Mouse (Mus musculus): ENCODE data around the gene Fez1. TPM values are rescaled to one million over a fixed set of nuclear protein-coding genes. Genes with fewer than 3 reads are reported as not detected.

Fez1 gene
- polyA plus RNA-seq, 1 experiment = not detected

DNA sequence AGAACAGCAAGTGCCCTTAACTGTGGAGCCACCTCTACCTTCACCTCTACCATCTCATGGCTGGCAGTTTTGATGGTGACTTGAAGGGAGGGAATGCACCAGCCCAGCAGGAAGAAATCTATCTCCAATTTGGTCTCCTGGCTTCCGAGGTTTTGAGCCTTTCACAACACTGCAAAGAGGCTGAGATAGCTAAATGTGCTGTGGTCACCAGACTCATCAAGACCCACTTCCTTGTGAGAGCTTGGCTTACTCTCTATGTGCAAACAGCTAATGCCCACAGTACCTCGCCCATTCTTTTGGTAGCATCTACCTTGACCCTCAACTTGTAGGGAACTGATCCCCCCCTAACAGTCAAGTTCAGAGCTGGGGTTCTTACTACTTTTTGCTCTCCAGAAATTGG, 40.9 kb downstream of the Fez1 start:
- Histone ChIP-seq H3K4me3 (ENCODE audit: insufficient read depth, low read length) (no peak overlapping the region), H3K4me1 (ENCODE audit: control insufficient read depth, insufficient read depth, low read length) (peaks cover 4% of the 10 kb centered on the region; the same call in 1 of the 2 replicates), H3K27ac (ENCODE audit: insufficient read depth, low read depth, low read length) (no peak overlapping the region)
- TF ChIP-seq POLR2A (IDR thresholded peaks at IDR 0.05; ENCODE audit: borderline replicate concordance, low read depth, low read length) (no peak), CTCF (IDR thresholded peaks at IDR 0.05; ENCODE audit: low read depth, low read length) (no peak)

- Histone ChIP-seq H3K4me3 (ENCODE audit: insufficient read depth, low read length) (no peak overlapping the region), H3K4me1 (ENCODE audit: control insufficient read depth, insufficient read depth, low read length) (peaks cover 4% of the 10 kb centered on the region; the same call in 1 of the 2 replicates), H3K27ac (ENCODE audit: insufficient read depth, low read depth, low read length) (no peak overlapping the region)
- TF ChIP-seq CTCF (IDR thresholded peaks at IDR 0.05; ENCODE audit: low read depth, low read length) (no peak), POLR2A (IDR thresholded peaks at IDR 0.05; ENCODE audit: borderline replicate concordance, low read depth, low read length) (no peak)
These were observed 42.0 kb downstream of the Fez1 start for GRCm38 (mm10) chr9:36863694-36864093.

DNA sequence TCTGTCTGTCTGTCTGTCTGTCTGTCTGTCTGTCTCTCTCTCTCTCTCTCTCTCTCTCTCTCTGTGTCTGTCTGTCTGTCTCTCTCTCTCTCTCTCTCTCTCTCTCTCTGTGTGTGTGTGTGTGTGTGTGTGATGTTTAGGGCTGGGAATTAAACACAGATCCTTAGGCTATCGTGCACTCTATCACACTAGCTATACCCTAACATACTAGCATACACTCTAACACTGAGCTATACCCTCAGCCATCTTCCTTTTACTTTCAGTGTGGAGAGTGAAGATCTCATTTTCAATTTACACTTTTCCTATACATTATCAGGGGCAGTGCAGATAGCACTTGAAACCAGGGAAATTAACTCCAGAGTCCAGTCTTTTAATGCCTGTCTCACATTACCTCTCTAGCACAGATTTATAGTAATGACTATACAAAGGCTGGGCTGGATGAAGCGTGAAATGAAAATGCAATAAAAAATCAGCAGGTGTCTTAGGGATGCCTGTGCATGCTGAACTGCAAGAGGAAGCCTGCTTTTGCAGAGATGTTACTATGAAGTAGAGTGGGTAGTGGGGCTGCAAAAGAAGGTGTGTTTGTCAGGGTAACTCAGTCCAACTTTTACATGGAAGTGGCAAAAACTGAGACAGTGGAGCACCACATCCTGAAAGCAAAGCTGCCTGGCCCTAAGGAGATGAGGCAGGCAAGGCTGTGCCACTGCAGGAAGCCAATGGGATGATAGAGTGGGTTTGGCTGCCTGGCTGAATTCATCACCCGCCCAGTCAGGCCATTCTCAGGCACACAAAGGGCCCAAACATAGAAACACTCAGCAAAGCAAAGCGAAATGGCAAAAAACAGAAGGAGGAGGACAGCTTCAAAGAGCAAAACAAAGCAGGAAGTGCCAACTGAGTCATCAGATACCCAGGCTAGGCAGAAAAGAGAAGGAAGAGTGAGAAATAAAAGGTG, 43.5 kb downstream of the Fez1 start:
- no peak for TF ChIP-seq POLR2A (IDR thresholded peaks at IDR 0.05; ENCODE audit: borderline replicate concordance, low read depth, low read length)
- no peak for TF ChIP-seq CTCF (IDR thresholded peaks at IDR 0.05; ENCODE audit: low read depth, low read length)
- Histone ChIP-seq H3K4me1 (ENCODE audit: control insufficient read depth, insufficient read depth, low read length) (peaks cover 4% of the 10 kb centered on the region; the same call in 1 of the 2 replicates), H3K27ac (ENCODE audit: insufficient read depth, low read depth, low read length) (no peak overlapping the region), H3K4me3 (ENCODE audit: insufficient read depth, low read length) (no peak overlapping the region)

GRCm38 (mm10) chr9:36868662-36869061, 47.0 kb downstream of the Fez1 start:
- H3K4me1 ChIP-seq (ENCODE audit: control insufficient read depth, insufficient read depth, low read length) = peaks cover 4% of the 10 kb centered on the region; the same call in 1 of the 2 replicates
- H3K4me3 ChIP-seq (ENCODE audit: insufficient read depth, low read length) = no peak overlapping the region
- TF ChIP-seq POLR2A (IDR thresholded peaks at IDR 0.05; ENCODE audit: borderline replicate concordance, low read depth, low read length) (no peak), CTCF (IDR thresholded peaks at IDR 0.05; ENCODE audit: low read depth, low read length) (no peak)
- H3K27ac ChIP-seq (ENCODE audit: insufficient read depth, low read depth, low read length) = no peak overlapping the region

DNA sequence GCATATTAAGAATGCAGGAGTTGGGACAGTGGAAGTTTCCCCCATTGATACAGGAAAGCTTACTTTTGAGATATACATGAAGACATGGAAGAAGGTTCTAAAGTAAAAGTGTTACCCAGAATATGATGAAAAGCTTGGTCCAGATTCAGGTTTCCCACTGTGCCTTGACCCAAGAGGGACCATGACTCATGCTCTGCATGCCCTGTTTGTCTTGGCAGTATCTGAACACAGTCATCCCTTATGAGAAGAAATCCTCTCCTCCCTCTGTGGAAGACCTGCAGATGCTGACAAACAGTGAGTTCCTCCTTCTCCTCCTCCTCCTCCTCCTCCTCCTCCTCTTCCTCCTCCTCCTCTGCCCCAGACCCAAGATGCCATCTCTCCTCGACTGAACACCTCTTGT, 48.6 kb downstream of the Fez1 start:
- no peak overlapping the region for H3K4me3 ChIP-seq (ENCODE audit: insufficient read depth, low read length)
- H3K4me1 ChIP-seq (ENCODE audit: control insufficient read depth, insufficient read depth, low read length) = peaks cover 2% of the 10 kb centered on the region; the same call in 1 of the 2 replicates
- H3K27ac ChIP-seq (ENCODE audit: insufficient read depth, low read depth, low read length) = no peak overlapping the region
- TF ChIP-seq CTCF (IDR thresholded peaks at IDR 0.05; ENCODE audit: low read depth, low read length) (no peak), POLR2A (IDR thresholded peaks at IDR 0.05; ENCODE audit: borderline replicate concordance, low read depth, low read length) (no peak)

- H3K4me3 ChIP-seq (ENCODE audit: insufficient read depth, low read length) = no peak overlapping the region
- TF ChIP-seq CTCF (IDR thresholded peaks at IDR 0.05; ENCODE audit: low read depth, low read length) = no peak
- H3K4me1 ChIP-seq (ENCODE audit: control insufficient read depth, insufficient read depth, low read length) = no peaks in the 10 kb centered on the region
- H3K27ac ChIP-seq (ENCODE audit: insufficient read depth, low read depth, low read length) = no peak overlapping the region
These were observed 52.1 kb downstream of the Fez1 start for GRCm38 (mm10) chr9:36873796-36874195.

DNA sequence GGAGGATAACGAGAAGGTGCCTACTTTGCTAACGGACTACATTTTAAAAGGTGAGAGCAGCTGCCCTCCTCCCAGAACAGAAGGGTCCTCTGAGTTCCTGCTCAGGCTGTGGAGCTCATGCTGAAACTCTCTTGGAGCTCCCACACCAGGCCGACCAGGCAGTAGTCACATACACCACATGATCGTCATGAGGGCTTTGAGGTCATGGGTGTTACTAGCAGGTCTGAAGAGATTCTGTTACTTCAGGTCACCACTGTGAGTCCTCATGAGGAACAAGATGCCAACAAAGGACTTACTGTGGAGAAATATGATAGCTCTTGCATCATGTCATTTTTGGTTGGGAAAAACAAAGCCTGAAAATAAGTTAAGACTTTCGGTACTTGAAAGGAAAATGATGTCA, 54.6 kb downstream of the Fez1 start:
- H3K27ac ChIP-seq (ENCODE audit: insufficient read depth, low read depth, low read length) = no peak overlapping the region
- no peaks in the 10 kb centered on the region for H3K4me1 ChIP-seq (ENCODE audit: control insufficient read depth, insufficient read depth, low read length)
- H3K4me3 ChIP-seq (ENCODE audit: insufficient read depth, low read length) = no peak overlapping the region
- TF ChIP-seq POLR2A (IDR thresholded peaks at IDR 0.05; ENCODE audit: borderline replicate concordance, low read depth, low read length) (no peak), CTCF (IDR thresholded peaks at IDR 0.05; ENCODE audit: low read depth, low read length) (no peak)

- no peak overlapping the region for H3K27ac ChIP-seq (ENCODE audit: insufficient read depth, low read depth, low read length)
- no peak overlapping the region for H3K4me3 ChIP-seq (ENCODE audit: insufficient read depth, low read length)
- TF ChIP-seq POLR2A (IDR thresholded peaks at IDR 0.05; ENCODE audit: borderline replicate concordance, low read depth, low read length) = no peak
- TF ChIP-seq CTCF (IDR thresholded peaks at IDR 0.05; ENCODE audit: low read depth, low read length) = no peak
- no peaks in the 10 kb centered on the region for H3K4me1 ChIP-seq (ENCODE audit: control insufficient read depth, insufficient read depth, low read length)
These were observed 55.1 kb downstream of the Fez1 start for GRCm38 (mm10) chr9:36876787-36877186.

DNA sequence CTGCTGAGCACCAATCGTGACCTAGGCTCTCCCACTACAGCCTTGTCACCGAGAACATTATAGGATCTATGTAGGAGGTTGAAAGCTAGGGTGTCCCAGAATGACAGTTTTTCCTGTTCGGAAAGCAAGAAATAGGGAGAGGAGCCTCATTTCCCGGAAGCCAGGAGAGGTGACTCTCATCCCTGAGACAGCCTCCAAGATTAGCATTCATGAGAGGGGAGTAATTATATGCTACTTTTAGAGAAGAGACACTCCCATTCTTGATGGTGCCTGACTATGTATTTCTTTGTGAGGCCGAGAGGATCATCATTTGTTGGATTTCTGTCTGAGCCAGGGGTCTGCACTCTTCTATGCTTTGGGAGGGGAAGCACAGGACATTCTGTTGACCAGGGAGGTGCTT, 60.0 kb downstream of the Fez1 start:
- TF ChIP-seq POLR2A (IDR thresholded peaks at IDR 0.05; ENCODE audit: borderline replicate concordance, low read depth, low read length) = no peak
- no peak for TF ChIP-seq CTCF (IDR thresholded peaks at IDR 0.05; ENCODE audit: low read depth, low read length)
- H3K4me1 ChIP-seq (ENCODE audit: control insufficient read depth, insufficient read depth, low read length) = no peaks in the 10 kb centered on the region
- H3K27ac ChIP-seq (ENCODE audit: insufficient read depth, low read depth, low read length) = no peak overlapping the region
- H3K4me3 ChIP-seq (ENCODE audit: insufficient read depth, low read length) = no peak overlapping the region

DNA sequence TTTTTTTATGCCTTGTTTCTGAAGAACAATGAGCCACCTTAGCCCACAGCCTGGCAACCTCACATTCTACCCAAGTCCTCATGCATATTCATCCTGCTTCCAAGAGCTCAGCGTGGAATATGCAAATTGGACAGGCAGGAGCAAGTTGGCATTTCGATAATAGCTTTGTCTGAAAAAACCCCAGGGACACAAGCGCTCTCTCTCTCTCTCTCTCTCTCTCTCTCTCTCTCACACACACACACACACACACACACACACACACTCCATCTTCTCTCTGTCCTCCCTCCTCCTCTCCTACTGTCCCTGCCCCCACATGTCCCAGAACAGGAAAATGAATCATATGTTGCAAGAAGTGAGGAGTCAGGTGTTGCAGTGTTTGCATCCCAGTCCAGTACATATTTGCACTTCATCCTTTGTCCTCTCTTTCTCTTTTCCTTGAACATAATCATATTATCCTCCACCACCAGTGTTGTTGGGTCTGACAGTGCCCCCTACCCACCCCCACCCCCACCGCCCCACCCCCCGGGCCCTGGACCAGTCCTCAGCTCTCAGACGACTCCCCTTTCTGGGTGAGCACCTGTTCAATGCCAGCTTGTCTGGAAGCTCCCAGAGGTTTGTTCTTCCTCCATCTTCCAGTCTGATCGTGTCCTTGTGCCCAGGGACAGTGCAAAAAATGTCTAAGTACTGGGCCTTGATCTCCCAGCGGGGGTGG, 60.5 kb downstream of the Fez1 start:
- H3K4me1 ChIP-seq (ENCODE audit: control insufficient read depth, insufficient read depth, low read length) = no peaks in the 10 kb centered on the region
- no peak overlapping the region for H3K4me3 ChIP-seq (ENCODE audit: insufficient read depth, low read length)
- TF ChIP-seq POLR2A (IDR thresholded peaks at IDR 0.05; ENCODE audit: borderline replicate concordance, low read depth, low read length) (no peak), CTCF (IDR thresholded peaks at IDR 0.05; ENCODE audit: low read depth, low read length) (no peak)
- no peak overlapping the region for H3K27ac ChIP-seq (ENCODE audit: insufficient read depth, low read depth, low read length)
